Mouse (Mus musculus): ENCODE measurements around the gene Evc. TPM values are rescaled to one million over a fixed set of nuclear protein-coding genes. Genes with fewer than 3 reads are reported as not detected.
A peak's percentile ranks its signal among the peaks of the same experiment; 100 is the strongest.

Evc gene
- polyA plus RNA-seq, 1 experiment from 2014 or later, result 16.3 TPM

GRCm38 (mm10) chr5:37351791-37352190 lies 15.1 kb upstream of the Evc start:
- Histone ChIP-seq H3K36me3 (ENCODE audit: control insufficient read depth, insufficient read depth, low read length) (peaks cover 22% of the 10 kb centered on the region), H3K9ac (ENCODE audit: low read length) (no peak overlapping the region), H3K4me1 (replicated peaks; ENCODE audit: control insufficient read depth, insufficient read depth, low read length) (no peaks in the 10 kb centered on the region), H3K27ac (ENCODE audit: low read length) (no peak overlapping the region), H3K4me2 (ENCODE audit: low read depth, low read length) (no peak overlapping the region), H3K9me3 (ENCODE audit: control insufficient read depth, low read length) (no peaks in the 10 kb centered on the region), H3K4me3 (ENCODE audit: low read length) (no peak overlapping the region), H3K27me3 (ENCODE audit: control insufficient read depth, insufficient read depth, low read depth, low read length) (no peaks in the 10 kb centered on the region)
- WGBS, result 92% methylated on average over 2 of the region's 2 CpGs
- no peak for ATAC-seq (ENCODE audit: low read depth)

GRCm38 (mm10) chr5:37343962-37344361 lies 7.3 kb upstream of the Evc start:
- no peak overlapping the region for H3K9ac ChIP-seq (ENCODE audit: low read length)
- H3K4me3 ChIP-seq (ENCODE audit: low read length), result no peak overlapping the region
- ATAC-seq (ENCODE audit: low read depth), result no peak; the same call in 1 of the 2 replicates
- H3K4me1 ChIP-seq (replicated peaks; ENCODE audit: control insufficient read depth, insufficient read depth, low read length), result peaks cover 9% of the 10 kb centered on the region
- H3K27me3 ChIP-seq (ENCODE audit: control insufficient read depth, insufficient read depth, low read depth, low read length), result no peaks in the 10 kb centered on the region
- peaks cover 3% of the 10 kb centered on the region for H3K36me3 ChIP-seq (ENCODE audit: control insufficient read depth, insufficient read depth, low read length)
- H3K4me2 ChIP-seq (ENCODE audit: low read depth, low read length), result no peak overlapping the region
- 86% methylated on average over 2 of the region's 2 CpGs for WGBS
- no peaks in the 10 kb centered on the region for H3K9me3 ChIP-seq (ENCODE audit: control insufficient read depth, low read length)
- H3K27ac ChIP-seq (ENCODE audit: low read length), result no peak overlapping the region

GRCm38 (mm10) chr5:37338288-37338687 lies 1.6 kb upstream of the Evc start, which contains the start of gene Evc2:
Gene Evc2 (plus strand): TSS chr5:37338499.
- peak within 1 kb of the TSS; percentile 82 for H3K9ac ChIP-seq (ENCODE audit: low read length)
- under 1% methylated on average over 26 of the region's 27 CpGs for WGBS
- peak; percentile 86 for ATAC-seq (ENCODE audit: low read depth)

GRCm38 (mm10) chr5:37337696-37338095 lies 1.0 kb upstream of the Evc start:
- H3K36me3 ChIP-seq (ENCODE audit: control insufficient read depth, insufficient read depth, low read length), result no peaks in the 10 kb centered on the region
- peak; percentile 5; the same call in 1 of the 2 replicates for ATAC-seq (ENCODE audit: low read depth)
- WGBS, result 54% methylated on average over 3 of the region's 3 CpGs
- H3K9me3 ChIP-seq (ENCODE audit: control insufficient read depth, low read length), result no peaks in the 10 kb centered on the region
- H3K9ac ChIP-seq (ENCODE audit: low read length), result peak overlapping the region; percentile 82
- H3K4me1 ChIP-seq (replicated peaks; ENCODE audit: control insufficient read depth, insufficient read depth, low read length), result peaks cover 28% of the 10 kb centered on the region
- H3K27me3 ChIP-seq (ENCODE audit: control insufficient read depth, insufficient read depth, low read depth, low read length), result no peaks in the 10 kb centered on the region
- H3K4me2 ChIP-seq (ENCODE audit: low read depth, low read length), result peak overlapping the region; percentile 80
- H3K27ac ChIP-seq (ENCODE audit: low read length), result no peak overlapping the region; the same call in 1 of the 2 replicates
- H3K4me3 ChIP-seq (ENCODE audit: low read length), result peak overlapping the region; percentile 77

More at GRCm38 (mm10) chr5:37338288-37338687, 1.6 kb upstream of the Evc start, which contains the start of gene Evc2:
- Histone ChIP-seq H3K9me3 (ENCODE audit: control insufficient read depth, low read length) (no peaks in the 10 kb centered on the region), H3K4me1 (replicated peaks; ENCODE audit: control insufficient read depth, insufficient read depth, low read length) (peaks cover 28% of the 10 kb centered on the region), H3K4me2 (ENCODE audit: low read depth, low read length) (peak within 1 kb of the TSS; percentile 93), H3K27ac (ENCODE audit: low read length) (peak within 1 kb of the TSS; percentile 74), H3K36me3 (ENCODE audit: control insufficient read depth, insufficient read depth, low read length) (no peaks in the 10 kb centered on the region), H3K27me3 (ENCODE audit: control insufficient read depth, insufficient read depth, low read depth, low read length) (no peaks in the 10 kb centered on the region), H3K4me3 (ENCODE audit: low read length) (peak within 1 kb of the TSS; percentile 77)

- no peaks in the 10 kb centered on the region for H3K27me3 ChIP-seq (ENCODE audit: control insufficient read depth, insufficient read depth, low read depth, low read length)
- no peak overlapping the region for H3K4me2 ChIP-seq (ENCODE audit: low read depth, low read length)
- no peaks in the 10 kb centered on the region for H3K9me3 ChIP-seq (ENCODE audit: control insufficient read depth, low read length)
- H3K4me1 ChIP-seq (replicated peaks; ENCODE audit: control insufficient read depth, insufficient read depth, low read length), result peaks cover 28% of the 10 kb centered on the region
- H3K36me3 ChIP-seq (ENCODE audit: control insufficient read depth, insufficient read depth, low read length), result no peaks in the 10 kb centered on the region
- no peak overlapping the region for H3K9ac ChIP-seq (ENCODE audit: low read length)
- H3K4me3 ChIP-seq (ENCODE audit: low read length), result no peak overlapping the region
- H3K27ac ChIP-seq (ENCODE audit: low read length), result no peak overlapping the region
- no peak for ATAC-seq (ENCODE audit: low read depth)
- 61% methylated on average over 3 of the region's 3 CpGs for WGBS
Measured at GRCm38 (mm10) chr5:37335061-37335460, 1.6 kb downstream of the Evc start.

- Histone ChIP-seq H3K27ac (ENCODE audit: low read length) (no peak overlapping the region), H3K27me3 (ENCODE audit: control insufficient read depth, insufficient read depth, low read depth, low read length) (no peaks in the 10 kb centered on the region), H3K9me3 (ENCODE audit: control insufficient read depth, low read length) (no peaks in the 10 kb centered on the region), H3K4me1 (replicated peaks; ENCODE audit: control insufficient read depth, insufficient read depth, low read length) (peaks cover 7% of the 10 kb centered on the region), H3K9ac (ENCODE audit: low read length) (no peak overlapping the region), H3K36me3 (ENCODE audit: control insufficient read depth, insufficient read depth, low read length) (no peaks in the 10 kb centered on the region), H3K4me3 (ENCODE audit: low read length) (no peak overlapping the region), H3K4me2 (ENCODE audit: low read depth, low read length) (no peak overlapping the region)
- 62% methylated on average over 4 of the region's 4 CpGs for WGBS
- ATAC-seq (ENCODE audit: low read depth), result no peak
Measured at GRCm38 (mm10) chr5:37332066-37332465, 4.6 kb downstream of the Evc start.

GRCm38 (mm10) chr5:37331133-37331505 lies 5.6 kb downstream of the Evc start:
- Histone ChIP-seq H3K4me2 (ENCODE audit: low read depth, low read length) (no peak overlapping the region), H3K4me3 (ENCODE audit: low read length) (no peak overlapping the region), H3K9me3 (ENCODE audit: control insufficient read depth, low read length) (no peaks in the 10 kb centered on the region), H3K27ac (ENCODE audit: low read length) (no peak overlapping the region), H3K9ac (ENCODE audit: low read length) (no peak overlapping the region), H3K36me3 (ENCODE audit: control insufficient read depth, insufficient read depth, low read length) (peaks cover 3% of the 10 kb centered on the region), H3K27me3 (ENCODE audit: control insufficient read depth, insufficient read depth, low read depth, low read length) (no peaks in the 10 kb centered on the region), H3K4me1 (replicated peaks; ENCODE audit: control insufficient read depth, insufficient read depth, low read length) (peaks cover 5% of the 10 kb centered on the region)
- WGBS, result 92% methylated on average over 2 of the region's 2 CpGs
- no peak for ATAC-seq (ENCODE audit: low read depth)

GRCm38 (mm10) chr5:37330449-37331132 lies 6.1 kb downstream of the Evc start:
- Histone ChIP-seq H3K4me3 (ENCODE audit: low read length) (no peak overlapping the region), H3K27ac (ENCODE audit: low read length) (no peak overlapping the region), H3K9ac (ENCODE audit: low read length) (no peak overlapping the region), H3K4me2 (ENCODE audit: low read depth, low read length) (no peak overlapping the region), H3K27me3 (ENCODE audit: control insufficient read depth, insufficient read depth, low read depth, low read length) (no peaks in the 10 kb centered on the region), H3K9me3 (ENCODE audit: control insufficient read depth, low read length) (no peaks in the 10 kb centered on the region), H3K4me1 (replicated peaks; ENCODE audit: control insufficient read depth, insufficient read depth, low read length) (no peaks in the 10 kb centered on the region; the same call in 1 of the 2 replicates), H3K36me3 (ENCODE audit: control insufficient read depth, insufficient read depth, low read length) (peaks cover 6% of the 10 kb centered on the region)
- WGBS, result 75% methylated on average over 8 of the region's 8 CpGs
- ATAC-seq (ENCODE audit: low read depth), result no peak

GRCm38 (mm10) chr5:37326675-37327074 lies 10.0 kb downstream of the Evc start:
- no peak overlapping the region for H3K4me3 ChIP-seq (ENCODE audit: low read length)
- H3K27ac ChIP-seq (ENCODE audit: low read length), result no peak overlapping the region
- no peaks in the 10 kb centered on the region for H3K9me3 ChIP-seq (ENCODE audit: control insufficient read depth, low read length)
- WGBS, result 79% methylated on average over 6 of the region's 6 CpGs
- H3K4me1 ChIP-seq (replicated peaks; ENCODE audit: control insufficient read depth, insufficient read depth, low read length), result no peaks in the 10 kb centered on the region
- H3K4me2 ChIP-seq (ENCODE audit: low read depth, low read length), result no peak overlapping the region
- H3K36me3 ChIP-seq (ENCODE audit: control insufficient read depth, insufficient read depth, low read length), result peaks cover 10% of the 10 kb centered on the region
- no peak for ATAC-seq (ENCODE audit: low read depth)
- no peak overlapping the region for H3K9ac ChIP-seq (ENCODE audit: low read length)
- H3K27me3 ChIP-seq (ENCODE audit: control insufficient read depth, insufficient read depth, low read depth, low read length), result no peaks in the 10 kb centered on the region

Measured in lung, embryonic 16.5 days (tissue).